Mouse (Mus musculus): ENCODE measurements around the gene Ptprt. TPM values are rescaled to one million over a fixed set of nuclear protein-coding genes. Genes with fewer than 3 reads are reported as not detected.
A peak's percentile ranks its signal among the peaks of the same experiment; 100 is the strongest.

Gene Ptprt
- polyA plus RNA-seq (2015; fragmentation: Nextera tagmentation; extraction: Ambion mirVana): 0.45 and 0.51 TPM in 2 replicates

DNA sequence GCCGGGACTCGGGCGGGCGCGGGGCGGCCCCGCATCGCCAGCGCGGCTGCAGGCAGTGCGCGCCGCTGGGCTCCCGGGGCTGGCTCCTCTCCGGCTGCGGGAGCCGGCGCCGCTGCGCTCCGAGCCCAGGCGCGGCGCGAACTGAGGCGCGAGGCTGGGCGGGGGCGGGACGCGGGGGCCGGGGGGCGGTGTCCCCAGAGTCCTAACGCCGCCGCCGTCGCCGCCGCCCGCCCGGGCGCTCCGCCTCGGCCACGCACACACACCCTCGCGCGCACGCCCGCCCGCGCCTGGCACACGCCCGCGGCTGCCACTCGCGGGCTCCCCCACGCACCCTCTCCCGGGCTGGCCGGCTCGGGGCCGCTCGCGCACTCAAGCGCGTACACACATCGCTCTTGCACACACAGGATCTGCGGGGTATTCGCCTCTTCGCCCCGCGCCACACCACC lies at the start of gene Ptprt:
Gene Ptprt, minus strand, starts transcription at position 207 of the 446 bp plus-strand sequence.
- peaks cover 5% of the 10 kb centered on the region; the same call in 1 of the 2 replicates for H3K4me1 ChIP-seq (ENCODE audit: control insufficient read depth, insufficient read depth, low read length)
- H3K9ac ChIP-seq (ENCODE audit: low read length): peak within 1 kb of the TSS; percentile 1
- no peak for ATAC-seq (replicated peaks; ENCODE audit: extremely low read depth, insufficient read depth, low FRiP score)
- peak within 1 kb of the TSS; percentile 92 for H3K4me2 ChIP-seq (ENCODE audit: low read depth, low read length)
- H3K27me3 ChIP-seq (ENCODE audit: control insufficient read depth, insufficient read depth, low read length): peaks cover 43% of the 10 kb centered on the region
- WGBS: under 1% methylated on average over 56 of the region's 73 CpGs
- H3K4me3 ChIP-seq (ENCODE audit: low read length): peak within 1 kb of the TSS; percentile 58
- no peaks in the 10 kb centered on the region for H3K9me3 ChIP-seq (replicated peaks; ENCODE audit: control insufficient read depth, low read length)
- no peak within 1 kb of the TSS for H3K27ac ChIP-seq (ENCODE audit: low read length)
- no peaks in the 10 kb centered on the region for H3K36me3 ChIP-seq (ENCODE audit: control insufficient read depth, insufficient read depth)

DNA sequence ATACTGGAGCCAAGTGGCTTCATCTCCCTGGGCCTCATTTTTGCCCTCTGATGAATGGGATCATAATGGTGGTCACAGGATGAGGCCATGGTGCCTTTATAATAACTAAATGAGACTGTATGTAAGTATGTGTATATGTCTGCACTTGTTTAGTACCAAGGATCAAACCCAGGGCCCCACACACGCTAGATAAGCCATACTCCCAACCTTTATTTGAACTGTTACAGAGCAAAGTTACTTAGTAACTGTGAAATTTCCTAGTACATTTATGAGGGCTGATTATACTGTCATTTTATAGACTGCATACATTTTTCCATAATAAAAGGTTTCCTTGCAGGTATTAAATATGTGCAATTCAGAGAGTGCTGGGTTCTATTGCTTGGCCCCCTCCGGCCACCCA lies 49.5 kb upstream of the Ptprt start:
- no peak for ATAC-seq (replicated peaks; ENCODE audit: extremely low read depth, insufficient read depth, low FRiP score)
- WGBS: 64% methylated on average over 2 of the region's 2 CpGs
- H3K4me1 ChIP-seq (ENCODE audit: control insufficient read depth, insufficient read depth, low read length): no peaks in the 10 kb centered on the region
- H3K27me3 ChIP-seq (ENCODE audit: control insufficient read depth, insufficient read depth, low read length): no peaks in the 10 kb centered on the region
- no peak overlapping the region for H3K27ac ChIP-seq (ENCODE audit: low read length)
- no peaks in the 10 kb centered on the region; the same call in 1 of the 2 replicates for H3K9me3 ChIP-seq (replicated peaks; ENCODE audit: control insufficient read depth, low read length)
- no peak overlapping the region for H3K9ac ChIP-seq (ENCODE audit: low read length)
- no peak overlapping the region for H3K4me3 ChIP-seq (ENCODE audit: low read length)
- H3K36me3 ChIP-seq (ENCODE audit: control insufficient read depth, insufficient read depth): no peaks in the 10 kb centered on the region
- no peak overlapping the region for H3K4me2 ChIP-seq (ENCODE audit: low read depth, low read length)

DNA sequence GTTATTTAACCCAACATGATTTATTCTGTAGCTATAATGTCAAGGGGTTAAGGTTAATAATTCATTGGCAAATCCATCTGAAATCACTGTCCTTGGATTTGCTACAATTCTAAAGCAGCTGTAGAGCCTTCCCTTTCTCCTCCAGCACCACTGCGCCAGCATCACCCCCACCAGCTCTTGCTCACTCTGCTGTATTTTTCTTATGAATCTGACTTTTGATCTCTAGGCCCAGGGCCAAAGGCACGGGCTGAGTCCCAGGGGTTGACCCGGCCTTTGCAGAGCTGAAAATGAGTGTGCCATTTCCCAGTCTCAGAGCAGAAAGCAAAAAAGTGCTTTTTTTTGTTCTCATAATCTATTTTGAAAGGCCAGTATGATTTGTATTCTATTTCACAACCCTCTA lies 38.7 kb upstream of the Ptprt start:
- Histone ChIP-seq H3K9ac (ENCODE audit: low read length) (no peak overlapping the region), H3K9me3 (replicated peaks; ENCODE audit: control insufficient read depth, low read length) (no peaks in the 10 kb centered on the region), H3K4me2 (ENCODE audit: low read depth, low read length) (no peak overlapping the region), H3K4me1 (ENCODE audit: control insufficient read depth, insufficient read depth, low read length) (peaks cover 7% of the 10 kb centered on the region), H3K27me3 (ENCODE audit: control insufficient read depth, insufficient read depth, low read length) (no peaks in the 10 kb centered on the region), H3K36me3 (ENCODE audit: control insufficient read depth, insufficient read depth) (no peaks in the 10 kb centered on the region), H3K4me3 (ENCODE audit: low read length) (no peak overlapping the region), H3K27ac (ENCODE audit: low read length) (no peak overlapping the region)
- 73% methylated on average over 3 of the region's 3 CpGs for WGBS
- no peak for ATAC-seq (replicated peaks; ENCODE audit: extremely low read depth, insufficient read depth, low FRiP score)

DNA sequence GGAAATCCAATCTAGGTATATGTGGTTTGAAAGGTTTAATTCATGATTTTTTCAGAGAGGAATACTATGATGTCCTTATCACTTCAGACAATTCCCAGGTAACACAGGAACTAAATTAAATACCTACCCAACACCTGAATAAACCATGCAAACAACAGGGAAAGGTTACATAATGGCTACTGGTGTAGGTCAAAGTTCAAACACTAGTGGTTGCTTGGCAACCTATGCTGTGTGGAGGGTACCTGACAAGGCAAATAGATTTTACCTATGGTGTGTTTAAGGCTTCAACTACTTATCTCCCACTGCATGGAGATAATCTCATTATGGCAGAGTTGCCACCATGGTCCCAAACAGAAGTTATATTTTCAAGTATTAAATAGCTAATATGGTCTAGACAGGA lies 38.1 kb upstream of the Ptprt start:
- H3K9ac ChIP-seq (ENCODE audit: low read length): no peak overlapping the region
- H3K4me1 ChIP-seq (ENCODE audit: control insufficient read depth, insufficient read depth, low read length): peaks cover 7% of the 10 kb centered on the region
- H3K27me3 ChIP-seq (ENCODE audit: control insufficient read depth, insufficient read depth, low read length): no peaks in the 10 kb centered on the region
- no peaks in the 10 kb centered on the region for H3K36me3 ChIP-seq (ENCODE audit: control insufficient read depth, insufficient read depth)
- H3K4me3 ChIP-seq (ENCODE audit: low read length): no peak overlapping the region
- H3K4me2 ChIP-seq (ENCODE audit: low read depth, low read length): no peak overlapping the region
- ATAC-seq (replicated peaks; ENCODE audit: extremely low read depth, insufficient read depth, low FRiP score): no peak
- no peaks in the 10 kb centered on the region for H3K9me3 ChIP-seq (replicated peaks; ENCODE audit: control insufficient read depth, low read length)
- H3K27ac ChIP-seq (ENCODE audit: low read length): no peak overlapping the region

DNA sequence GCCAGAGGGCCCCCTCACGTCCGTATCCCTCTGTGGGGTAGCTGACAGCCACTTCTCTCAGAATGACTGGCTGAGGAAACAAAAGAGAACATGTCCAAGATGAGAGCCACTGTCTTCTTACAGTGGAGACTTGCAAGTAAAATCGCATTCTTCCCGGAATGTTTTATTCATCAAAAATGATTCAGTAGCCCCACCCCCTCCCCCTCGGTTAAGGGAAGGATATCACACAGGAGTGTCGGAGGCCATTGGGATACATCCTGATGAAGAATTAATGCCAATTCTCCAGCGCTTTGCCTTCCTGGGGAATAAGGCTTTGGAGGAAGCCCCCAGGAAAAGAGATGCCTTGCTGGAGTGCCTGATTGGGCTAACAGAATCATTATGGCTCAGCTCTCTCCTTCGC lies 37.1 kb upstream of the Ptprt start:
- Histone ChIP-seq H3K9ac (ENCODE audit: low read length) (peak overlapping the region; percentile 7; the same call in 1 of the 2 replicates), H3K4me3 (ENCODE audit: low read length) (no peak overlapping the region), H3K27ac (ENCODE audit: low read length) (no peak overlapping the region), H3K4me1 (ENCODE audit: control insufficient read depth, insufficient read depth, low read length) (peaks cover 7% of the 10 kb centered on the region), H3K36me3 (ENCODE audit: control insufficient read depth, insufficient read depth) (no peaks in the 10 kb centered on the region), H3K9me3 (replicated peaks; ENCODE audit: control insufficient read depth, low read length) (no peaks in the 10 kb centered on the region), H3K27me3 (ENCODE audit: control insufficient read depth, insufficient read depth, low read length) (no peaks in the 10 kb centered on the region), H3K4me2 (ENCODE audit: low read depth, low read length) (peak overlapping the region; percentile 17; the same call in 1 of the 2 replicates)
- WGBS: 48% methylated on average over 8 of the region's 8 CpGs
- ATAC-seq (replicated peaks; ENCODE audit: extremely low read depth, insufficient read depth, low FRiP score): no peak

DNA sequence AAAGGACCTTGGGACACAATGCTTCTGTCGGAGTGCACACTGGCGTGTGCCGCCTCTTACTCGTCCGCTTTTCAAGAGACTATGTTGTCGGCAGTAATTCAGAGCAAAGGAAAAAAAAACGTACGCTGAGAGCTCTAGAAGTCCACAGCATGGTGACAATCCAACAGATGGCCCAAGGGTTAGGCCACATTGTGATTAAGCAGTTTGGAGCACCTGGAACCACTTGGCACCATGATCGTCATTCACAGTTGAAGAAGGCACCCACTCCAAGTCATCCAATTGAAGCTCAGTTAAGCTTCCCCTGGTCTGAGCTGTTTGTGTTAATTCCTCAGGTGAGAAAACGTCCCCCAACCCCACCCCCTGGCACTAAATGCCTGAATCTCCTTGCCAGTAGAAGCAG lies 36.2 kb upstream of the Ptprt start:
- Histone ChIP-seq H3K27ac (ENCODE audit: low read length) (no peak overlapping the region), H3K4me3 (ENCODE audit: low read length) (no peak overlapping the region), H3K9ac (ENCODE audit: low read length) (no peak overlapping the region), H3K4me1 (ENCODE audit: control insufficient read depth, insufficient read depth, low read length) (peaks cover 7% of the 10 kb centered on the region), H3K36me3 (ENCODE audit: control insufficient read depth, insufficient read depth) (no peaks in the 10 kb centered on the region), H3K27me3 (ENCODE audit: control insufficient read depth, insufficient read depth, low read length) (no peaks in the 10 kb centered on the region), H3K9me3 (replicated peaks; ENCODE audit: control insufficient read depth, low read length) (no peaks in the 10 kb centered on the region), H3K4me2 (ENCODE audit: low read depth, low read length) (no peak overlapping the region)
- 79% methylated on average over 10 of the region's 10 CpGs for WGBS
- ATAC-seq (replicated peaks; ENCODE audit: extremely low read depth, insufficient read depth, low FRiP score): no peak

DNA sequence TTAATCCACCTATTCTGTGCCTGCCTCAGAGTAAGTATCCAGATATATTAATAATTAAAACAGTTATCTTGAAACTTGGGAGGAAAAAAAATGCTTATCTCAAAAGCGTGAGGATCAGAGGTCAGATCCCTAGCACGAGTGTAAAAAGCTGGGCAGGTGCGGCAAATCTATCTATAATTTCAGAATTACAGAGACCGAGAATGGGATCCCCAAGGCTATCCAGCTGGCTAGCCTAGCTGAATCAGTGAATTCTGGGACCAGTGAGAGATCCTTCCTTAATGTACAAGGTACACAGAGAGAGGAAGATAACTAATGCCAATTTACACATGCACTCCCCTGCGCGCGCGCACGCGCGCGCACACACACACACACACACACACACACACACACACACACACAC lies 31.2 kb upstream of the Ptprt start:
- 81% methylated on average over 9 of the region's 12 CpGs for WGBS
- ATAC-seq (replicated peaks; ENCODE audit: extremely low read depth, insufficient read depth, low FRiP score): no peak

DNA sequence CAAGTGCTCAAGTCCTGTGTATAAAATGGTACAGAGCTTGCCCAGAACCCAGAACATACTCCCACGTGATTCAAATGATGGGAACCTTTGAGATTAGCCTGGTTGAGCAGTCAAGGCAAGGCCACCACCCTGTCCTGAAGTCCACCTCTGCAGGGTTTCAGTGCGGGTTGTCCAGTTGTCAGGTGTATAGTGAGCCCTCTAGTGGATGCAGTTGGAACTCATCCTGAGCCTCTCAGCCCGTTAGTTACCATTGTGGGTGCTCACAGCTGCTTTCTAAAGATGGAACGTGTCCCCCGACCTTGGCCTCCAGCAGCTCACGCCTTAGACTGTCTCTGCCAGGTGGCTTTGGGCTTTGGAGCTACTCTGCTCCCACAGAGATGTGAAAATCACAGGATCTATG lies 21.7 kb upstream of the Ptprt start:
- Histone ChIP-seq H3K27me3 (ENCODE audit: control insufficient read depth, insufficient read depth, low read length) (no peaks in the 10 kb centered on the region), H3K36me3 (ENCODE audit: control insufficient read depth, insufficient read depth) (no peaks in the 10 kb centered on the region), H3K9me3 (replicated peaks; ENCODE audit: control insufficient read depth, low read length) (no peaks in the 10 kb centered on the region), H3K4me1 (ENCODE audit: control insufficient read depth, insufficient read depth, low read length) (no peaks in the 10 kb centered on the region), H3K27ac (ENCODE audit: low read length) (no peak overlapping the region), H3K9ac (ENCODE audit: low read length) (no peak overlapping the region), H3K4me3 (ENCODE audit: low read length) (no peak overlapping the region), H3K4me2 (ENCODE audit: low read depth, low read length) (no peak overlapping the region)
- WGBS: 10% methylated on average over 6 of the region's 6 CpGs
- no peak; the same call in 1 of the 2 replicates for ATAC-seq (replicated peaks; ENCODE audit: extremely low read depth, insufficient read depth, low FRiP score)

More for the DNA sequence above, 31.2 kb upstream of the Ptprt start:
- Histone ChIP-seq H3K4me3 (ENCODE audit: low read length) (no peak overlapping the region), H3K9me3 (replicated peaks; ENCODE audit: control insufficient read depth, low read length) (no peaks in the 10 kb centered on the region), H3K27me3 (ENCODE audit: control insufficient read depth, insufficient read depth, low read length) (no peaks in the 10 kb centered on the region), H3K9ac (ENCODE audit: low read length) (no peak overlapping the region), H3K4me1 (ENCODE audit: control insufficient read depth, insufficient read depth, low read length) (no peaks in the 10 kb centered on the region), H3K27ac (ENCODE audit: low read length) (no peak overlapping the region), H3K36me3 (ENCODE audit: control insufficient read depth, insufficient read depth) (no peaks in the 10 kb centered on the region), H3K4me2 (ENCODE audit: low read depth, low read length) (no peak overlapping the region)

DNA sequence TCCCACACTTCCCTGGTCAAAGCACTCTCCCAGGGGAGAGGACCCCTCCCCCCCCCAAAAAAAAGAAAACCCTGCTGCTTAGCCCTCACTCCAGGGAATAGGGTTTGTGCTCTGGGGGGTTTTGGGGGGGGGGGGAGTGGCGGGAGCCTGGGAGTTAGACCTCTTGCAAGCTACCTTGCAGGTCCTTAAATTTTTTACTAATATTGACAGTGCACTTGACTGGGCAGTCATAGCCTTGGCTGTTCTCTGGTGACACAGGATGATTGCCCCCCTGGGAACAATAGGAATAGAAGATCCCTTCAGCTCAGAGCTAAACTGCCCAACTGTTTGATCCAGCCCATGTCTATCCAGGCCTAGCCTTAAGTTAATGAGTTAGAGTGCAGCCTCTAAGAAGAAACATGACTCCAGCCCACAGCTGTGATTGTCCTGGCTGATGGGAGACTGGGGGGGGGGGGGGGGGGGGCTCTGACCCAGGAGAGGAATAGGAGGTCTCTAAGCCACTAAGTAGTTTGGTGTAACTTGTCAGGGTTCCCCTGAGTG lies 1.6 kb upstream of the Ptprt start:
- H3K4me3 ChIP-seq (ENCODE audit: low read length): no peak overlapping the region
- no peaks in the 10 kb centered on the region for H3K9me3 ChIP-seq (replicated peaks; ENCODE audit: control insufficient read depth, low read length)
- H3K4me1 ChIP-seq (ENCODE audit: control insufficient read depth, insufficient read depth, low read length): peaks cover 5% of the 10 kb centered on the region; the same call in 1 of the 2 replicates
- H3K9ac ChIP-seq (ENCODE audit: low read length): no peak overlapping the region
- no peaks in the 10 kb centered on the region for H3K36me3 ChIP-seq (ENCODE audit: control insufficient read depth, insufficient read depth)
- H3K27ac ChIP-seq (ENCODE audit: low read length): no peak overlapping the region
- WGBS: 25% methylated on average over 1 of the region's 1 CpGs
- ATAC-seq (replicated peaks; ENCODE audit: extremely low read depth, insufficient read depth, low FRiP score): no peak
- peaks cover 40% of the 10 kb centered on the region for H3K27me3 ChIP-seq (ENCODE audit: control insufficient read depth, insufficient read depth, low read length)
- no peak overlapping the region for H3K4me2 ChIP-seq (ENCODE audit: low read depth, low read length)

Measured in heart, embryonic 16.5 days (tissue).